Mouse (Mus musculus) embryonic facial prominence, embryonic 11.5 days (tissue): ENCODE measurements around the gene Spp2. TPM values are rescaled to one million over a fixed set of nuclear protein-coding genes. Genes with fewer than 3 reads are reported as not detected.
A peak's percentile ranks its signal among the peaks of the same experiment; 100 is the strongest.

Experiments used
- ATAC-seq: fragments of 200-750 bp; cut with Nextera tagmentation; replicated peaks from 2 replicates; pipeline ENCODE4 v1.8.0; 2017; ENCODE audit warnings: low read depth; ENCODE audit not compliant: insufficient number of reproducible peaks, low FRiP score, low TSS enrichment
- DNase-seq: peaks from one replicate; pipeline ENCODE4 v3.0.0-alpha.2; 2015; ENCODE audit warnings: low spot score
- H3K27ac ChIP-seq: fragments of 300-500 bp; sonication (generic); replicated peaks from 2 replicates; pipeline ENCODE4 v1.5.1; 2014; ENCODE audit warnings: mild to moderate bottlenecking, low read depth, low read length, control low read depth
- H3K27me3 ChIP-seq: fragments of 300-500 bp; sonication (generic); 2 replicates; pipeline ENCODE4 v1.6.1; 2014; ENCODE audit warnings: mild to moderate bottlenecking, low read length, moderate library complexity, mixed read lengths; ENCODE audit not compliant: control insufficient read depth, insufficient read depth
- H3K36me3 ChIP-seq: fragments of 300-500 bp; sonication (generic); replicated peaks from 2 replicates; pipeline ENCODE4 v1.6.1; 2014; ENCODE audit warnings: low read depth, mild to moderate bottlenecking, low read length, moderate library complexity, mixed read lengths; ENCODE audit not compliant: control insufficient read depth, insufficient read depth
- H3K4me1 ChIP-seq: fragments of 300-500 bp; sonication (generic); 2 replicates; pipeline ENCODE4 v1.6.1; 2014; ENCODE audit warnings: low read length, mixed read lengths; ENCODE audit not compliant: control insufficient read depth, insufficient read depth
- H3K4me2 ChIP-seq: fragments of 300-500 bp; sonication (generic); 2 replicates; pipeline ENCODE4 v1.6.1; 2014; ENCODE audit warnings: low read depth, mild to moderate bottlenecking, control low read depth, low read length, moderate library complexity
- H3K4me3 ChIP-seq: fragments of 300-500 bp; sonication (generic); 2 replicates; pipeline ENCODE4 v1.5.1; 2014; ENCODE audit warnings: low read depth, low read length, control low read depth
- H3K9ac ChIP-seq: fragments of 300-500 bp; sonication (generic); replicated peaks from 2 replicates; pipeline ENCODE4 v1.6.1; 2014; ENCODE audit warnings: mild to moderate bottlenecking, control low read depth, low read length
- H3K9me3 ChIP-seq: fragments of 300-500 bp; sonication (generic); replicated peaks from 2 replicates; pipeline ENCODE4 v1.6.1; 2016; ENCODE audit warnings: mild to moderate bottlenecking, low read length, inconsistent platforms, mixed read lengths; ENCODE audit not compliant: control insufficient read depth
- WGBS: fragments of 180-500 bp; shearing (Covaris S2); extraction: QIAGEN DNeasy Blood & Tissue Kit; methylation state at CpG from one replicate; pipeline ENCODE4 v1.1.7; 2014; 5-methylcytosine and 5-hydroxymethylcytosine counted together
- polyA plus RNA-seq: library from polyadenylated mRNA; unstranded; fragments of >200 nt; fragmentation: Nextera tagmentation; extraction: Ambion mirVana; gene quantifications from 2 replicates; pipeline ENCODE4 v1.2.1, GENCODE M21; 2014

Gene Spp2
- polyA plus RNA-seq, 1 experiment from 2014 or later, result 0.63 TPM

GRCm38 (mm10) chr1:88454703-88455102, 47.9 kb downstream of the Spp2 start:
- no peaks in the 10 kb centered on the region for H3K4me1 ChIP-seq
- no peak for DNase-seq
- 50% methylated on average over 3 of the region's 3 CpGs for WGBS
- H3K9ac ChIP-seq, result no peak overlapping the region
- H3K36me3 ChIP-seq, result no peaks in the 10 kb centered on the region
- no peaks in the 10 kb centered on the region for H3K27me3 ChIP-seq
- H3K4me3 ChIP-seq, result no peak overlapping the region
- H3K27ac ChIP-seq, result no peak overlapping the region
- H3K4me2 ChIP-seq, result no peak overlapping the region
- ATAC-seq, result no peak
- H3K9me3 ChIP-seq, result no peaks in the 10 kb centered on the region

GRCm38 (mm10) chr1:88455761-88456160, 49.0 kb downstream of the Spp2 start:
- no peak overlapping the region for H3K27ac ChIP-seq
- DNase-seq (no peak), ATAC-seq (no peak)
- H3K9ac ChIP-seq, result no peak overlapping the region
- no peaks in the 10 kb centered on the region for H3K27me3 ChIP-seq
- H3K4me1 ChIP-seq, result no peaks in the 10 kb centered on the region
- H3K4me3 ChIP-seq, result no peak overlapping the region
- H3K9me3 ChIP-seq, result no peaks in the 10 kb centered on the region
- WGBS, result 74% methylated on average over 3 of the region's 3 CpGs
- no peak overlapping the region for H3K4me2 ChIP-seq
- H3K36me3 ChIP-seq, result no peaks in the 10 kb centered on the region

GRCm38 (mm10) chr1:88456451-88457072, 49.8 kb downstream of the Spp2 start:
- peak; percentile 75 for ATAC-seq

GRCm38 (mm10) chr1:88459196-88459595, 52.4 kb downstream of the Spp2 start:
- DNase-seq (no peak), ATAC-seq (no peak)
- H3K9me3 ChIP-seq, result no peaks in the 10 kb centered on the region
- H3K9ac ChIP-seq, result no peak overlapping the region
- no peaks in the 10 kb centered on the region for H3K36me3 ChIP-seq
- no peak overlapping the region for H3K4me2 ChIP-seq
- no peak overlapping the region for H3K4me3 ChIP-seq
- H3K4me1 ChIP-seq, result no peaks in the 10 kb centered on the region
- no peaks in the 10 kb centered on the region for H3K27me3 ChIP-seq
- H3K27ac ChIP-seq, result no peak overlapping the region
- 86% methylated on average over 4 of the region's 4 CpGs for WGBS

More at GRCm38 (mm10) chr1:88456451-88457072, 49.8 kb downstream of the Spp2 start:
- Histone ChIP-seq H3K36me3 (no peaks in the 10 kb centered on the region), H3K4me1 (no peaks in the 10 kb centered on the region), H3K27ac (no peak overlapping the region), H3K4me3 (no peak overlapping the region), H3K4me2 (no peak overlapping the region), H3K9me3 (no peaks in the 10 kb centered on the region), H3K9ac (no peak overlapping the region), H3K27me3 (no peaks in the 10 kb centered on the region)
- 56% methylated on average over 14 of the region's 14 CpGs for WGBS
- peak; percentile 85 for DNase-seq

- DNase-seq, result no peak
- H3K4me2 ChIP-seq, result no peak overlapping the region
- no peak overlapping the region for H3K27ac ChIP-seq
- no peaks in the 10 kb centered on the region for H3K36me3 ChIP-seq
- no peaks in the 10 kb centered on the region for H3K4me1 ChIP-seq
- H3K9me3 ChIP-seq, result no peaks in the 10 kb centered on the region
- no peaks in the 10 kb centered on the region for H3K27me3 ChIP-seq
- H3K4me3 ChIP-seq, result no peak overlapping the region
- no peak overlapping the region for H3K9ac ChIP-seq
- ATAC-seq, result no peak
- WGBS, result 80% methylated on average over 5 of the region's 5 CpGs
These were observed 52.9 kb downstream of the Spp2 start for GRCm38 (mm10) chr1:88459655-88460054.

GRCm38 (mm10) chr1:88461096-88461495, 54.3 kb downstream of the Spp2 start:
- Histone ChIP-seq H3K27me3 (no peaks in the 10 kb centered on the region), H3K4me3 (no peak overlapping the region), H3K9me3 (no peaks in the 10 kb centered on the region), H3K4me2 (no peak overlapping the region), H3K36me3 (no peaks in the 10 kb centered on the region), H3K4me1 (no peaks in the 10 kb centered on the region), H3K9ac (no peak overlapping the region), H3K27ac (no peak overlapping the region)
- no peak for ATAC-seq
- whole genome bisulfite sequencing, result 44% methylated on average over 1 of the region's 1 CpGs
- no peak for DNase-seq

- no peak overlapping the region for H3K9ac ChIP-seq
- 45% methylated on average over 6 of the region's 6 CpGs for WGBS
- ATAC-seq (no peak), DNase-seq (no peak)
- H3K4me2 ChIP-seq, result no peak overlapping the region
- no peaks in the 10 kb centered on the region for H3K4me1 ChIP-seq
- no peaks in the 10 kb centered on the region for H3K27me3 ChIP-seq
- H3K36me3 ChIP-seq, result no peaks in the 10 kb centered on the region
- no peak overlapping the region for H3K27ac ChIP-seq
- H3K4me3 ChIP-seq, result no peak overlapping the region
- no peaks in the 10 kb centered on the region for H3K9me3 ChIP-seq
These were observed 55.7 kb downstream of the Spp2 start for GRCm38 (mm10) chr1:88462484-88462883.

GRCm38 (mm10) chr1:88463241-88463640, 56.5 kb downstream of the Spp2 start:
- Histone ChIP-seq H3K4me2 (no peak overlapping the region), H3K9me3 (no peaks in the 10 kb centered on the region), H3K4me3 (no peak overlapping the region), H3K27ac (no peak overlapping the region), H3K36me3 (no peaks in the 10 kb centered on the region), H3K27me3 (no peaks in the 10 kb centered on the region), H3K9ac (no peak overlapping the region), H3K4me1 (no peaks in the 10 kb centered on the region)
- 89% methylated on average over 3 of the region's 3 CpGs for WGBS
- DNase-seq (no peak), ATAC-seq (no peak)
